In the genomic region with DNA sequence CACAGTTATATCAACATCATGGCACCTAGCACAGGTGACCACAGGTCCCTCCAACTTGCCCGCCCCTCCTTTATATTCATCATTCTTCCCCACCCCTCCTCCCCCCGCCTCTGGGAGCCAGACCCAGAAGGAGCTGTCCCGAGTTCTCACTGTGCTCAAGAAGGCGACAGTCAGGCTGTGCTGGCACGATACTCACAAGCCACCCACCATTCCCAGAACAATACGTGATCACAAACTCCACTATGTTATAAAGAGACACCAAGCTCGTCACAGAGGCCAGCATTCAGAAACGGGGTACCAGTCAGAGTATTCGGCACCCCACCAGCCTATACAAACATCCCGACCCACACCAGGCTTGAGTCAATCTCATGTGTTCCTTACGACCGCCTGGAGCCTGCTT, we compare ENCODE assay signal across 16 mouse cellular contexts. TPM values are rescaled to one million over a fixed set of nuclear protein-coding genes. Genes with fewer than 3 reads are reported as not detected.
A peak's percentile ranks its signal among the peaks of the same experiment; 100 is the strongest.
DNase-seq lines count a peak whose midpoint lies in the region; ATAC-seq and TF ChIP-seq lines count a peak whose summit lies in the region.
"Had no signal": no experiment of that assay in that cellular context is flagged by ENCODE, and none has a peak within 500 bp of the region (broad histone marks: within the 10 kb centered on the region; RNA-seq: fewer than 3 reads in every experiment).

No protein-coding gene starts in this region.

- TF ChIP-seq CTCF in liver, adult 2 months (IDR thresholded peaks at IDR 0.05; ENCODE audit: low read depth, low read length) = no peak

- H3K4me3 ChIP-seq in heart, embryonic 10.5 days = no peak overlapping the region
- H3K4me3 ChIP-seq in hindbrain, embryonic 16.5 days (ENCODE audit: low read length) = no peak overlapping the region
- H3K4me3 ChIP-seq in hindbrain, embryonic 11.5 days (ENCODE audit: low read depth, low read length) = no peak overlapping the region
- no peak overlapping the region for H3K4me3 ChIP-seq in liver, adult 2 months (ENCODE audit: insufficient read depth, low read depth, low read length)
- no peak overlapping the region for H3K4me3 ChIP-seq in brown adipose tissue, adult 24 weeks (ENCODE audit: insufficient read depth, low read depth, low read length)
- H3K4me3 ChIP-seq: intestine, embryonic 15.5 days; limb, embryonic 13.5 days; stomach, embryonic 15.5 days had no signal

- TF ChIP-seq POLR2A in liver, adult 2 months (IDR thresholded peaks at IDR 0.05; ENCODE audit: extremely low read depth, insufficient read depth, low read length) = no peak

- H3K4me2 ChIP-seq in hindbrain, embryonic 16.5 days (ENCODE audit: low read length) = no peak overlapping the region
- no peak overlapping the region for H3K4me2 ChIP-seq in hindbrain, embryonic 11.5 days (replicated peaks; ENCODE audit: low read depth, low read length)
- H3K4me2 ChIP-seq: hindbrain, embryonic 14.5 days; intestine, embryonic 15.5 days; limb, embryonic 13.5 days; lung, embryonic 14.5 days; stomach, embryonic 15.5 days had no signal

- no peak for DNase-seq in heart, embryonic 10.5 days (ENCODE audit: low spot score)
- no peak for DNase-seq in heart, adult 8-10 months (ENCODE audit: low spot score)
- DNase-seq in hindbrain, embryonic 11.5 days (ENCODE audit: low spot score) = no peak
- no peak for DNase-seq in liver, adult 2 months (ENCODE audit: extremely low read depth, low read depth, low spot score)
- no peak for DNase-seq in liver
- DNase-seq: cerebellum, adult 18-20 months; embryo, embryonic 11 days; lung, embryonic 14.5 days; retina, postnatal 1 day had no signal

- peaks cover 13% of the 10 kb centered on the region for H3K36me3 ChIP-seq in heart, embryonic 10.5 days
- H3K36me3 ChIP-seq in hindbrain, embryonic 16.5 days (ENCODE audit: control insufficient read depth, insufficient read depth, low read length) = no peaks in the 10 kb centered on the region
- H3K36me3 ChIP-seq in hindbrain, embryonic 11.5 days (ENCODE audit: control insufficient read depth, insufficient read depth, low read length) = no peaks in the 10 kb centered on the region
- no peaks in the 10 kb centered on the region for H3K36me3 ChIP-seq in liver, adult 2 months (ENCODE audit: control insufficient read depth, insufficient read depth, low read length)
- H3K36me3 ChIP-seq: intestine, embryonic 15.5 days; stomach, embryonic 15.5 days had no signal

- H3K27me3 ChIP-seq in heart, embryonic 10.5 days (ENCODE audit: insufficient read depth, poor library complexity, severe bottlenecking) = no peaks in the 10 kb centered on the region
- H3K27me3 ChIP-seq in hindbrain, embryonic 16.5 days (replicated peaks; ENCODE audit: control insufficient read depth, insufficient read depth, low read length) = no peaks in the 10 kb centered on the region
- no peaks in the 10 kb centered on the region for H3K27me3 ChIP-seq in hindbrain, embryonic 11.5 days (ENCODE audit: control insufficient read depth, insufficient read depth, low read length)
- H3K27me3 ChIP-seq in liver, adult 2 months (ENCODE audit: control insufficient read depth, insufficient read depth, low read length) = no peaks in the 10 kb centered on the region
- H3K27me3 ChIP-seq: intestine, embryonic 15.5 days; limb, embryonic 13.5 days; stomach, embryonic 15.5 days had no signal

- no peaks in the 10 kb centered on the region; the same call in 1 of the 2 replicates for H3K9me3 ChIP-seq in heart, embryonic 10.5 days
- no peaks in the 10 kb centered on the region for H3K9me3 ChIP-seq in hindbrain, embryonic 16.5 days (ENCODE audit: control insufficient read depth, low read length)
- H3K9me3 ChIP-seq in hindbrain, embryonic 11.5 days (ENCODE audit: control insufficient read depth, low read length) = no peaks in the 10 kb centered on the region
- H3K9me3 ChIP-seq: intestine, embryonic 15.5 days; stomach, embryonic 15.5 days had no signal

- peak overlapping the region; percentile 31; the same call in 1 of the 2 replicates for H3K27ac ChIP-seq in heart, embryonic 10.5 days
- no peak overlapping the region for H3K27ac ChIP-seq in hindbrain, embryonic 16.5 days (ENCODE audit: low read depth, low read length)
- no peak overlapping the region for H3K27ac ChIP-seq in hindbrain, embryonic 11.5 days (ENCODE audit: low read depth, low read length)
- peak overlapping the region; percentile 9; the same call in 1 of the 2 replicates for H3K27ac ChIP-seq in liver, adult 2 months (replicated peaks; ENCODE audit: insufficient read depth, low read depth, low read length)
- H3K27ac ChIP-seq in brown adipose tissue, adult 24 weeks (replicated peaks; ENCODE audit: low read depth, low read length) = peak overlapping the region; percentile 98
- H3K27ac ChIP-seq: hindbrain, embryonic 14.5 days; intestine, embryonic 15.5 days; stomach, embryonic 15.5 days had no signal

- peaks cover 80% of the 10 kb centered on the region for H3K4me1 ChIP-seq in heart, embryonic 10.5 days
- H3K4me1 ChIP-seq in hindbrain, embryonic 16.5 days (ENCODE audit: control insufficient read depth, insufficient read depth, low read depth, low read length) = peaks cover 6% of the 10 kb centered on the region; the same call in 1 of the 2 replicates
- no peaks in the 10 kb centered on the region for H3K4me1 ChIP-seq in hindbrain, embryonic 11.5 days (replicated peaks; ENCODE audit: control insufficient read depth, insufficient read depth, low read length)
- peaks cover 18% of the 10 kb centered on the region for H3K4me1 ChIP-seq in liver, adult 2 months (ENCODE audit: control insufficient read depth, insufficient read depth, low read length)
- peaks cover 81% of the 10 kb centered on the region for H3K4me1 ChIP-seq in brown adipose tissue, adult 24 weeks (ENCODE audit: control insufficient read depth, insufficient read depth, insufficient read length, low read length)

- ATAC-seq in hindbrain, embryonic 16.5 days = 0 out of 2 replicates have a peak, but pooled peaks have one; percentile 14
- no peak for ATAC-seq in hindbrain, embryonic 11.5 days (ENCODE audit: low FRiP score)
- ATAC-seq: forebrain, embryonic 16.5 days; intestine, embryonic 15.5 days had no signal

- no peak overlapping the region for H3K9ac ChIP-seq in hindbrain, embryonic 16.5 days (ENCODE audit: low read depth, low read length)
- H3K9ac ChIP-seq in hindbrain, embryonic 11.5 days (ENCODE audit: low read depth, low read length) = no peak overlapping the region
- no peak overlapping the region for H3K9ac ChIP-seq in liver, adult 2 months (ENCODE audit: low read depth, low read length)
- H3K9ac ChIP-seq: hindbrain, embryonic 14.5 days; intestine, embryonic 15.5 days; limb, embryonic 13.5 days; lung, embryonic 14.5 days; stomach, embryonic 15.5 days had no signal

- 81% methylated on average over 12 of the region's 12 CpGs for WGBS in heart, embryonic 10.5 days
- 76% methylated on average over 12 of the region's 12 CpGs for WGBS in hindbrain, embryonic 16.5 days
- WGBS in hindbrain, embryonic 11.5 days = 87% methylated on average over 12 of the region's 12 CpGs
- 80% methylated on average over 12 of the region's 12 CpGs for WGBS in liver, adult 2 months

- H3K79me2 ChIP-seq in liver, adult 2 months (ENCODE audit: control insufficient read depth, insufficient read depth, low read length) = peaks cover 51% of the 10 kb centered on the region

RNA-seq across cellular contexts. Expression of gene Sh3bp5, which starts 38.5 kb away (rescaled TPM):
- polyA plus RNA-seq in heart, embryonic 10.5 days (2016; fragmentation: Nextera tagmentation; extraction: Ambion mirVana) = 26.5 and 30.1 TPM in 2 replicates
- 10 to 100 TPM; 38.6 to 50.6 (median 50.1) TPM for total RNA-seq in heart, adult 8-10 months (2022)
- polyA plus RNA-seq in hindbrain, embryonic 16.5 days (2015; fragmentation: Nextera tagmentation; extraction: Ambion mirVana) = 152 and 155 TPM in 2 replicates
- 13.6 and 17.3 TPM in 2 replicates for polyA plus RNA-seq in hindbrain, embryonic 11.5 days (2014; fragmentation: Nextera tagmentation; extraction: Ambion mirVana)
- total RNA-seq in liver, adult 2 months (2014; rRNA removed) = 37.1 and 37.7 TPM in 2 replicates
- 22.6 and 26.1 TPM in 2 replicates for polyA plus RNA-seq in liver, adult 2 months (2012; rRNA removed)
- polyA plus RNA-seq in brown adipose tissue, adult 24 weeks (2012; ENCODE audit: insufficient read depth, insufficient read length, missing spikeins) = 65.9 and 67.5 TPM in 2 replicates

Comparison
In these comparisons a context has a peak if more than half of its experiments do, and no peak if none do; other contexts are left out.
1. H3K27ac ChIP-seq: peak in heart, embryonic 10.5 days (single experiment), liver, adult 2 months (single experiment) and brown adipose tissue, adult 24 weeks (single experiment); none in hindbrain, embryonic 16.5 days (single experiment) and hindbrain, embryonic 11.5 days (single experiment).